Mouse (Mus musculus) thymus, postnatal 4 days (tissue): ENCODE results near the gene Nckap1l.

Source experiments
- DNase-seq: peaks from one replicate; pipeline ENCODE4 v3.0.0; 2021

The Nckap1l gene

DNA sequence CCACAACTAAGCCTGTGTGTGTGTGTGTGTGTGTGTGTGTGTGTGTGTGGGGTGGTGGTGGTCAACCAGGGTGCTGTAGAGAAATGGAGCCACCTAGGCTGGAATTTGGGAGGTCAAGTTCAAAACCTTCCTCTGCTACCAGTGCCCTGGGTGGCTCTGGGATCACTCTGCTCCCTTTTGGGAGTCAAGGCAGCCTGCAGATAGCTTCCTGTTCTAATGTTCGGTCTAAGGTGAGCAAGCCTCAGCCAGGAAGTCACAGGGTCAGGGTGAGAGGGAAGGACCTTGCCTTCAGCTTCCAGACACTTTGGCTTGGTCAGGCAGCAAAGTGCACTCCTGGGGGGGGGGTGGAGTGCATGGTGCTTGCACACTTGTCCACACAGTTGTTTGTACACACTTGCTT is 87.1 kb downstream of the Nckap1l start:
- no peak for DNase-seq

DNA sequence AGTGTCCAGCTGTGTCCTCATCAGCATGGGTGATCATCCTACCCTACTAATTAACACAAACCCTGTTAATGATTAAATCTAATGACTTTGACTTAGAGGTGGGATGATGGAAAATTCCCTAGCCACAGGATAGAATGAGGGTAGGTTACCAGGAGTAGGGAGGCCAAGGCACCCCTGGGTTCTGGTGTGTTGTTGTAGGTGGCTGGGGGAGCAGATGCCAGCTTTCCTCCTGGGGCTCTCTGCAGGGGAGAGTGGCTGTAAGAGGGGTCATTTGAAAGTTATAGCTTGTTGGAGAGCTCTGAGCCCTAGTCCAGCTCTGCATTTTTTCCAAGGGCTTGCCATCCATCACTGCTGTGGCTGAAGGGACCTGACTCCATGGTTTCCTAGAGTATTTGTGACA is 88.9 kb downstream of the Nckap1l start:
- no peak for DNase-seq

DNA sequence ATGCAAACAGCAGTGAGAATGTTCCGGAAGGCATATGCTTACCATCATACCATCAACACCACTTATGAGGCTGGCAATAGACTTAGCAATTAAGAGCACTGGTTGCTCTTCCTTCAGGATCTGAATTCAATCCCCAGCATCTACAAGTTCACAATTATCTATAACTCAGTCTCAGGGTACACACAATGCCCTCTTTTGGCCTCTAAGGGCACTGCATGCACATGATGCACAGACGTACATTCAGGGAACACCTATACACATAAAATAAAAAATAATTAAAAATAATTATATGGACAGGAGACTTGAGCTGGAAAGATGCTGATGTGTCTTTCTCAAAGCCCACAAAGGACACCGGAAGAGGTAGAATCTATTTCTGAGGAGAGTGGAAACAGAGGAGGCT is 94.4 kb downstream of the Nckap1l start:
- no peak for DNase-seq
